Mouse (Mus musculus) E14TG2a.4 (cell line): ENCODE measurements at regions not wholly inside any gene's neighbourhood (a gene's known extent, or its start where the extent isn't known, plus 50 kb on each side); places are given as distances from the start of the nearest gene placed in this dataset.

ENCODE experiments used
- H3K27me3 ChIP-seq: 2 replicates; pipeline ENCODE4 v1.6.1; 2014; ENCODE audit warnings: low read length, control low read depth; ENCODE audit not compliant: insufficient read depth
- H3K36me3 ChIP-seq: 2 replicates; pipeline ENCODE4 v1.6.1; 2014; ENCODE audit warnings: low read length, control low read depth; ENCODE audit not compliant: insufficient read depth
- H3K4me1 ChIP-seq: replicated peaks from 2 replicates; pipeline ENCODE4 v1.6.1; 2014; ENCODE audit warnings: low read depth, low read length, control low read depth
- H3K4me3 ChIP-seq: replicated peaks from 2 replicates; pipeline ENCODE4 v1.5.1; 2014; ENCODE audit warnings: mild to moderate bottlenecking, low read length
- H3K9me3 ChIP-seq: 2 replicates; pipeline ENCODE4 v1.6.1; 2014; ENCODE audit warnings: low read length, control low read depth
- CTCF ChIP-seq: conservative IDR thresholded peaks from 2 replicates; pipeline ENCODE4 v1.5.1; 2014; ENCODE audit warnings: low read length
- NANOG ChIP-seq: IDR thresholded peaks from 2 replicates; pipeline ENCODE4 v1.6.1; 2014; ENCODE audit warnings: borderline replicate concordance, low read length, mixed read lengths
- POU5F1 ChIP-seq: IDR thresholded peaks from 2 replicates; pipeline ENCODE4 v1.6.1; 2014; ENCODE audit warnings: low read length, borderline replicate concordance

- TF ChIP-seq POU5F1 (no peak), CTCF (no peak), NANOG (no peak)
- Histone ChIP-seq H3K36me3 (no peaks in the 10 kb centered on the region), H3K4me1 (no peaks in the 10 kb centered on the region), H3K9me3 (no peaks in the 10 kb centered on the region), H3K4me3 (no peak overlapping the region), H3K27me3 (no peaks in the 10 kb centered on the region)
Measured at GRCm38 (mm10) chr17:50373496-50374141, 80.2 kb upstream of the Dazl start.

- TF ChIP-seq CTCF (no peak), POU5F1 (no peak), NANOG (no peak)
- Histone ChIP-seq H3K36me3 (no peaks in the 10 kb centered on the region), H3K9me3 (no peaks in the 10 kb centered on the region), H3K27me3 (no peaks in the 10 kb centered on the region), H3K4me3 (no peak overlapping the region), H3K4me1 (no peaks in the 10 kb centered on the region)
Measured at GRCm38 (mm10) chr17:50375465-50375864, 82.0 kb upstream of the Dazl start.

- Histone ChIP-seq H3K4me1 (no peaks in the 10 kb centered on the region), H3K27me3 (no peaks in the 10 kb centered on the region), H3K9me3 (no peaks in the 10 kb centered on the region), H3K36me3 (no peaks in the 10 kb centered on the region), H3K4me3 (no peak overlapping the region)
- TF ChIP-seq POU5F1: no peak
- TF ChIP-seq CTCF: no peak
- no peak for TF ChIP-seq NANOG
Measured at GRCm38 (mm10) chr17:50376708-50377107, 83.3 kb upstream of the Dazl start.

GRCm38 (mm10) chr17:50378141-50378727, 84.8 kb upstream of the Dazl start:
- Histone ChIP-seq H3K4me1 (no peaks in the 10 kb centered on the region), H3K9me3 (no peaks in the 10 kb centered on the region), H3K4me3 (no peak overlapping the region), H3K36me3 (no peaks in the 10 kb centered on the region), H3K27me3 (no peaks in the 10 kb centered on the region)
- TF ChIP-seq POU5F1: no peak
- TF ChIP-seq CTCF: no peak
- no peak for TF ChIP-seq NANOG

GRCm38 (mm10) chr17:50388715-50389710, 95.6 kb upstream of the Dazl start:
- Histone ChIP-seq H3K4me1 (no peaks in the 10 kb centered on the region), H3K27me3 (peaks cover 3% of the 10 kb centered on the region; the same call in 1 of the 2 replicates), H3K36me3 (no peaks in the 10 kb centered on the region), H3K4me3 (no peak overlapping the region), H3K9me3 (no peaks in the 10 kb centered on the region)
- TF ChIP-seq NANOG (no peak), CTCF (no peak), POU5F1 (no peak)

GRCm38 (mm10) chr17:50390151-50390550, 96.7 kb upstream of the Dazl start:
- Histone ChIP-seq H3K36me3 (no peaks in the 10 kb centered on the region), H3K4me1 (no peaks in the 10 kb centered on the region), H3K4me3 (no peak overlapping the region), H3K9me3 (no peaks in the 10 kb centered on the region), H3K27me3 (peaks cover 3% of the 10 kb centered on the region; the same call in 1 of the 2 replicates)
- TF ChIP-seq POU5F1: no peak
- TF ChIP-seq NANOG: no peak

- Histone ChIP-seq H3K9me3 (no peaks in the 10 kb centered on the region), H3K27me3 (peaks cover 3% of the 10 kb centered on the region; the same call in 1 of the 2 replicates), H3K36me3 (no peaks in the 10 kb centered on the region), H3K4me3 (no peak overlapping the region), H3K4me1 (no peaks in the 10 kb centered on the region)
- TF ChIP-seq CTCF (no peak), POU5F1 (no peak), NANOG (no peak)
Measured at GRCm38 (mm10) chr17:50391207-50391606, 97.8 kb upstream of the Dazl start.

- Histone ChIP-seq H3K4me3 (no peak overlapping the region), H3K9me3 (no peaks in the 10 kb centered on the region), H3K27me3 (peaks cover 3% of the 10 kb centered on the region; the same call in 1 of the 2 replicates), H3K4me1 (no peaks in the 10 kb centered on the region), H3K36me3 (no peaks in the 10 kb centered on the region)
- no peak for TF ChIP-seq POU5F1
- no peak for TF ChIP-seq CTCF
- TF ChIP-seq NANOG: no peak
Measured at GRCm38 (mm10) chr17:50391996-50392395, 98.6 kb upstream of the Dazl start.
